Mouse (Mus musculus) embryonic facial prominence, embryonic 10.5 days (tissue): ENCODE measurements around the gene Zc3h12d. TPM values are rescaled to one million over a fixed set of nuclear protein-coding genes. Genes with fewer than 3 reads are reported as not detected.

Source experiments
- DNase-seq: peaks from one replicate; pipeline ENCODE4 v3.0.0-alpha.2; 2017; ENCODE audit warnings: low spot score
- H3K27ac ChIP-seq: fragments of 300-500 bp; sonication (generic); replicated peaks from 2 replicates; pipeline ENCODE4 v1.5.1; 2016; ENCODE audit warnings: mild to moderate bottlenecking
- H3K27me3 ChIP-seq: fragments of 300-500 bp; sonication (generic); replicated peaks from 2 replicates; pipeline ENCODE4 v1.6.1; 2016; ENCODE audit warnings: low read depth, mild to moderate bottlenecking; ENCODE audit not compliant: poor library complexity, severe bottlenecking
- H3K36me3 ChIP-seq: fragments of 300-500 bp; sonication (generic); replicated peaks from 2 replicates; pipeline ENCODE4 v1.6.1; 2016; ENCODE audit warnings: mild to moderate bottlenecking, moderate library complexity
- H3K4me1 ChIP-seq: fragments of 300-500 bp; sonication (generic); 2 replicates; pipeline ENCODE4 v1.6.1; 2016
- H3K4me3 ChIP-seq: fragments of 300-500 bp; sonication (generic); 2 replicates; pipeline ENCODE4 v1.5.1; 2016; ENCODE audit warnings: mild to moderate bottlenecking, moderate library complexity
- H3K9me3 ChIP-seq: fragments of 300-500 bp; sonication (generic); 2 replicates; pipeline ENCODE4 v1.6.1; 2016; ENCODE audit warnings: mild to moderate bottlenecking
- WGBS: fragments of 180-500 bp; shearing (Covaris S2); methylation state at CpG from one replicate; pipeline ENCODE4 v1.1.7; 2016; 5-methylcytosine and 5-hydroxymethylcytosine counted together
- microRNA-seq: library from miRNA; unstranded; fragments of <30 nt; microRNA quantifications from one replicate; pipeline ENCODE4, GENCODE M21; 2017
- polyA plus RNA-seq: library from polyadenylated mRNA; unstranded; fragments of >200 nt; fragmentation: Nextera tagmentation; extraction: Ambion mirVana; gene quantifications from 2 replicates; pipeline ENCODE4 v1.2.1, GENCODE M21; 2016

The Zc3h12d gene
- polyA plus RNA-seq, 1 experiment from 2014 or later = 0.12 TPM

DNA sequence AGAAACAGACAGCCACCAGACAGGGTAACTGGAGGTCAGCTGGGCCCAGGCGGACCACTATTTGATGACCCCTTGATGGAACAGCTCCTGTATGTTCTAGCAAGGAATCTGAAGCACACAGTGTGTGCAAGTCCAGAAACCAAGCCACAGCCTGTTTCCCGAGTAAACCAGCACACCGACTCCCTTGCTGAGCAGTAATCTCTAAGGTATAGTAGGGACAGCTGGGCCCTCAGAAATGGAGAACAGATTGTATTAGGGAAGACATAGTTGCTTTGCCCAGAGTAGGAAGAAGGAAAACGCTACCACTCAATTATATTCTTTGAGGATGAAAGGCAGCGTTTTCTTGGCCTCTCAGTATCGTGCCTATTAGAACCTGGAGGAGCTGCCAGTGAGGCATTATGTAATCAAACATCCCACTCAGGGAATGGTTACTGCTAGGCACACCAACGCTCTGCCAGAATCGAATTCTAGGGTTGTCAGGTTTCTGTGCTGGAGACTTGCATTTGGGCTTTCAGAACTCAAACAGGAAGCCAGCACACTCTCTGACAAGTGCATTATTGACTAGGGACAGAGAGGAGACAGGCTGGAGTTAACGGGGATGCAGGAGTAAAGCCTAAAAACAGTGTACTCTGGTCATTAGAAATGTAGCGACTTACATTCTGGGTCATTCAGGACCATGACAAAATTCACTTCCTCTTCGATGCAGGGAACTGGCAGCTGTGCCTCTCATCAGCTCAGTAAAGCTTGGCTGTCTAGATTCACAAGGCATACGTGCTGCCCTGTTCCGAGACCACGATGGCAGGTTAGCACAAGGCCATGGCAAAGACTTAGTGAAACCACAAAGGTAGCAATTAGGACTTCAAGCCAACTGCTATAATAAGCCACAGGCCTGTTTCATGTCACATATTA lies 68.7 kb downstream of the Zc3h12d start:
- Histone ChIP-seq H3K9me3 (no peaks in the 10 kb centered on the region), H3K36me3 (peaks cover 61% of the 10 kb centered on the region), H3K4me1 (no peaks in the 10 kb centered on the region), H3K27me3 (no peaks in the 10 kb centered on the region), H3K4me3 (no peak overlapping the region), H3K27ac (no peak overlapping the region)
- DNase-seq = no peak
- 92% methylated on average over 14 of the region's 14 CpGs for WGBS

DNA sequence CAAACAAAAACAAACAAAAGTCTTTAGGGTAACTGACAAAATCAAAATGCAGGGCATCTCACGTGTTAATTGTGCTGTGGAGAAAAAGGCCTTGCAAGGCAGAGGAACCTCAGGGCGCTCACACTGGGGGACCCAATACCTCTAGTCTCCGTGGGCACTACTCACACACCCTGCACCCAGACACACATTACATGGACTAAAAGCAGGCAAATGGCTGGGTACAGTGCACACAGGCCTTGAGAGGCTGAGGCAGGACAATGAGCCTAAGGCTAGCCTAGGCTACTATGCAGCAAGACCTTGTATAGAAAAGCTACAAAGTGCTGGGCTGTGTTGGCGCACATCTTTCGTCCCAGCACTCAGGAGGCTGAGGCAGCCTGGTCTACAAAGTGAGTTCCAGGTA lies 71.9 kb downstream of the Zc3h12d start:
- no peaks in the 10 kb centered on the region for H3K9me3 ChIP-seq
- peaks cover 89% of the 10 kb centered on the region for H3K36me3 ChIP-seq
- DNase-seq = no peak
- no peaks in the 10 kb centered on the region for H3K27me3 ChIP-seq
- H3K27ac ChIP-seq = no peak overlapping the region
- H3K4me3 ChIP-seq = no peak overlapping the region
- H3K4me1 ChIP-seq = no peaks in the 10 kb centered on the region
- 93% methylated on average over 5 of the region's 5 CpGs for WGBS

DNA sequence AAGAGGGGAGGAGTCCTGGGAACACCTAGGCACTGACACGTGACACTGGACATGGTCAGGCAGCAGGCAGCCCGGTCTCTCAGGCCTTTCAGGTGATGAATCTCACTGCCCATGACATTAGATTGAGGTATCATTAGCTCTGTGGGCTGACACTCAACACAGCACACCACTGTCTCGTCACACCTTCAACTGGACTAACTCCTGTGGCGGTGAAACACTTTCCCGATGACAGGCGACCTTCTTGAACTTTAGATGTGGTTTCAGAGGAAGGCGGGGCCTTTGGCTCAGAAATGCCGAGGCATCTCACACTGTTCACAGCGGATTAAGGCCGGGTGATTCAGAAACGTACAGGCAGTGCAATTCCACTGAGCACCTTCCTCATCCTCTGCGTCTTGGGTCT lies 74.9 kb downstream of the Zc3h12d start:
- H3K36me3 ChIP-seq = peaks cover 91% of the 10 kb centered on the region
- H3K27me3 ChIP-seq = no peaks in the 10 kb centered on the region
- no peaks in the 10 kb centered on the region for H3K4me1 ChIP-seq
- no peak overlapping the region for H3K4me3 ChIP-seq
- no peak for DNase-seq
- 86% methylated on average over 12 of the region's 12 CpGs for WGBS
- H3K9me3 ChIP-seq = no peaks in the 10 kb centered on the region
- H3K27ac ChIP-seq = no peak overlapping the region

DNA sequence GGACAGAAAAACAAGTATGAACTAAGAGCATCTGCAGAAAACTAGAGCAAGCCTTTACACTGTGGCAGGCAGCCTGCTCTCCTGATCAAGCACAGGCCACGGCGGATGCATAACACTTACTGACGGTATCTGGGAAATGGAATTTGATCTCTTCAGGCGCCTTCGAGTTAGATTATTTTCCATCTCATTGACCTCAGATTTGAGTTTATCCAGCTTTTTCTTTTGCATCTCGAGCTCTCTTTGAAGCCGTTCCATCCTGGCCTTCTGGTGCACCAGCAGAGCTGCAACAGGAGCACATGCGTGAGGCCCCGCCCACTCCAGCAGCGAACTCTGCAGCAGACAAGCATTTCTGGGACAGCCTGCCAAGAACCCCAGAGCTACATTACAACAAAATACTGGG lies 79.0 kb downstream of the Zc3h12d start:
- no peak for DNase-seq
- Histone ChIP-seq H3K27me3 (no peaks in the 10 kb centered on the region), H3K4me3 (no peak overlapping the region), H3K9me3 (no peaks in the 10 kb centered on the region), H3K36me3 (peaks cover 79% of the 10 kb centered on the region), H3K4me1 (no peaks in the 10 kb centered on the region), H3K27ac (no peak overlapping the region)
- WGBS = 80% methylated on average over 10 of the region's 10 CpGs

Small RNA genes lying within 50 kb of the gene (microRNA-seq; reads per million reads assigned to microRNA genes)
- 1.2 reads per million for gene Mir5104

Other genes starting within 250 kb of the Zc3h12d start
- gene Lrp11, start 242.7 kb upstream of the Zc3h12d start, polyA plus RNA-seq = 4.8 and 5.2 TPM in 2 replicates
- gene Nup43, start 165.0 kb upstream of the Zc3h12d start, polyA plus RNA-seq = 95.4 and 95.9 TPM in 2 replicates
- 120 and 126 TPM in 2 replicates for gene Pcmt1, start 151.3 kb upstream of the Zc3h12d start, polyA plus RNA-seq
- gene Lats1, start 151.3 kb upstream of the Zc3h12d start, polyA plus RNA-seq = 7.7 and 8.2 TPM in 2 replicates
- gene Katna1, start 106.5 kb upstream of the Zc3h12d start, polyA plus RNA-seq = 69.3 and 72.0 TPM in 2 replicates
- 44.7 and 52.8 TPM in 2 replicates for gene Ginm1, start 39.6 kb upstream of the Zc3h12d start, polyA plus RNA-seq
- 41.6 and 41.9 TPM in 2 replicates for gene Ppil4, start 39.6 kb upstream of the Zc3h12d start, polyA plus RNA-seq
- gene Tab2, start 123.8 kb downstream of the Zc3h12d start, polyA plus RNA-seq = 15.9 and 17.8 TPM in 2 replicates